Mouse (Mus musculus): ENCODE data around the gene Clnk.

GRCm38 (mm10) chr5:38824132-38824965 is 52.3 kb downstream of the Clnk start:
- TF ChIP-seq CTCF (IDR thresholded peaks at IDR 0.05; ENCODE audit: insufficient read depth, low read length) (no peak), POLR2A (IDR thresholded peaks at IDR 0.05; ENCODE audit: borderline replicate concordance, extremely low read depth, low read depth, low read length) (no peak)
